Mouse (Mus musculus): Measurements from ENCODE around the gene Olfr330. TPM values are rescaled to one million over a fixed set of nuclear protein-coding genes. Genes with fewer than 3 reads are reported as not detected.
"Not testable (repeated sequence)": the region's sequence is repeated elsewhere in the genome, so short reads cannot be mapped to it uniquely, and the experiment has no call there.

Gene Olfr330
- not detected in 2 replicates for polyA plus RNA-seq (2014; fragmentation: Nextera tagmentation; extraction: Ambion mirVana)

- H3K9me3 ChIP-seq (ENCODE audit: control insufficient read depth, low read length); H3K4me2 ChIP-seq (replicated peaks); H3K36me3 ChIP-seq (replicated peaks; ENCODE audit: control insufficient read depth, insufficient read depth); ATAC-seq (ENCODE audit: low FRiP score); DNase-seq (ENCODE audit: low spot score); H3K27ac ChIP-seq; H3K27me3 ChIP-seq (ENCODE audit: control insufficient read depth, insufficient read depth, low read length); H3K4me3 ChIP-seq (replicated peaks; ENCODE audit: low read length); H3K4me1 ChIP-seq (replicated peaks; ENCODE audit: control insufficient read depth, insufficient read depth, low read length); H3K9ac ChIP-seq: not testable (repeated sequence)
Measured at GRCm38 (mm10) chr11:58534736-58535135, at the start of gene Olfr330. Gene Olfr330 (minus strand): TSS chr11:58534836.

- H3K4me3 ChIP-seq (replicated peaks; ENCODE audit: low read length), result no peak overlapping the region
- no peaks in the 10 kb centered on the region for H3K36me3 ChIP-seq (replicated peaks; ENCODE audit: control insufficient read depth, insufficient read depth)
- H3K27me3 ChIP-seq (ENCODE audit: control insufficient read depth, insufficient read depth, low read length), result no peaks in the 10 kb centered on the region
- WGBS, result 73% methylated on average over 8 of the region's 8 CpGs
- H3K9ac ChIP-seq, result no peak overlapping the region
- no peak overlapping the region for H3K4me2 ChIP-seq (replicated peaks)
- no peaks in the 10 kb centered on the region for H3K9me3 ChIP-seq (ENCODE audit: control insufficient read depth, low read length)
- ATAC-seq (ENCODE audit: low FRiP score) (no peak), DNase-seq (ENCODE audit: low spot score) (no peak)
- H3K4me1 ChIP-seq (replicated peaks; ENCODE audit: control insufficient read depth, insufficient read depth, low read length), result no peaks in the 10 kb centered on the region
- no peak overlapping the region for H3K27ac ChIP-seq
Measured at GRCm38 (mm10) chr11:58578636-58579035, 44.0 kb upstream of the Olfr330 start.

GRCm38 (mm10) chr11:58577430-58577829, 42.8 kb upstream of the Olfr330 start, which contains the start of gene Olfr325:
Gene Olfr325 (plus strand): TSS chr11:58577730.
- no peak for DNase-seq (ENCODE audit: low spot score)
- Histone ChIP-seq H3K27me3 (ENCODE audit: control insufficient read depth, insufficient read depth, low read length) (no peaks in the 10 kb centered on the region), H3K27ac (no peak within 1 kb of the TSS), H3K4me3 (replicated peaks; ENCODE audit: low read length) (no peak within 1 kb of the TSS), H3K9me3 (ENCODE audit: control insufficient read depth, low read length) (no peaks in the 10 kb centered on the region), H3K9ac (no peak within 1 kb of the TSS), H3K36me3 (replicated peaks; ENCODE audit: control insufficient read depth, insufficient read depth) (no peaks in the 10 kb centered on the region), H3K4me1 (replicated peaks; ENCODE audit: control insufficient read depth, insufficient read depth, low read length) (no peaks in the 10 kb centered on the region), H3K4me2 (replicated peaks) (no peak within 1 kb of the TSS)
- 85% methylated on average over 1 of the region's 1 CpGs for WGBS
- no peak for ATAC-seq (ENCODE audit: low FRiP score)

- DNase-seq (ENCODE audit: low spot score), result no peak
- Histone ChIP-seq H3K4me1 (replicated peaks; ENCODE audit: control insufficient read depth, insufficient read depth, low read length) (no peaks in the 10 kb centered on the region), H3K36me3 (replicated peaks; ENCODE audit: control insufficient read depth, insufficient read depth) (no peaks in the 10 kb centered on the region), H3K4me3 (replicated peaks; ENCODE audit: low read length) (no peak within 1 kb of the TSS), H3K27ac (no peak within 1 kb of the TSS), H3K27me3 (ENCODE audit: control insufficient read depth, insufficient read depth, low read length) (no peaks in the 10 kb centered on the region), H3K9ac (no peak within 1 kb of the TSS), H3K9me3 (ENCODE audit: control insufficient read depth, low read length) (no peaks in the 10 kb centered on the region), H3K4me2 (replicated peaks) (no peak within 1 kb of the TSS)
- 81% methylated on average over 5 of the region's 5 CpGs for WGBS
- ATAC-seq (ENCODE audit: low FRiP score), result no peak
Measured at GRCm38 (mm10) chr11:58570405-58570804, 35.8 kb upstream of the Olfr330 start, which contains the start of gene Olfr224. Gene Olfr224 (minus strand): TSS chr11:58570553.

GRCm38 (mm10) chr11:58555536-58555935, 20.9 kb upstream of the Olfr330 start, which contains the start of gene Olfr328:
Gene Olfr328 (minus strand): TSS chr11:58555636.
- no peak within 1 kb of the TSS for H3K4me3 ChIP-seq (replicated peaks; ENCODE audit: low read length)
- H3K4me2 ChIP-seq (replicated peaks), result no peak within 1 kb of the TSS
- H3K27me3 ChIP-seq (ENCODE audit: control insufficient read depth, insufficient read depth, low read length), result no peaks in the 10 kb centered on the region
- no peaks in the 10 kb centered on the region for H3K9me3 ChIP-seq (ENCODE audit: control insufficient read depth, low read length)
- H3K4me1 ChIP-seq (replicated peaks; ENCODE audit: control insufficient read depth, insufficient read depth, low read length), result no peaks in the 10 kb centered on the region
- no peak within 1 kb of the TSS for H3K27ac ChIP-seq
- DNase-seq (ENCODE audit: low spot score), result no peak
- H3K9ac ChIP-seq, result no peak within 1 kb of the TSS
- H3K36me3 ChIP-seq (replicated peaks; ENCODE audit: control insufficient read depth, insufficient read depth), result no peaks in the 10 kb centered on the region
- 88% methylated on average over 1 of the region's 1 CpGs for WGBS
- no peak for ATAC-seq (ENCODE audit: low FRiP score)

GRCm38 (mm10) chr11:58546322-58546721, 11.7 kb upstream of the Olfr330 start, which contains the start of gene Olfr329-ps:
Gene Olfr329-ps (minus strand): TSS chr11:58546422.
- H3K27ac ChIP-seq, result no peak within 1 kb of the TSS
- 81% methylated on average over 5 of the region's 5 CpGs for WGBS

GRCm38 (mm10) chr11:58519756-58520155, 14.9 kb downstream of the Olfr330 start:
- not testable (repeated sequence) for H3K9ac ChIP-seq; H3K27ac ChIP-seq; DNase-seq (ENCODE audit: low spot score); H3K4me3 ChIP-seq (replicated peaks; ENCODE audit: low read length); H3K36me3 ChIP-seq (replicated peaks; ENCODE audit: control insufficient read depth, insufficient read depth); H3K4me2 ChIP-seq (replicated peaks); H3K27me3 ChIP-seq (ENCODE audit: control insufficient read depth, insufficient read depth, low read length); H3K4me1 ChIP-seq (replicated peaks; ENCODE audit: control insufficient read depth, insufficient read depth, low read length); H3K9me3 ChIP-seq (ENCODE audit: control insufficient read depth, low read length); ATAC-seq (ENCODE audit: low FRiP score)
- WGBS, result 94% methylated on average over 7 of the region's 9 CpGs

More at GRCm38 (mm10) chr11:58546322-58546721, 11.7 kb upstream of the Olfr330 start, which contains the start of gene Olfr329-ps:
- H3K27me3 ChIP-seq (ENCODE audit: control insufficient read depth, insufficient read depth, low read length), result no peaks in the 10 kb centered on the region
- H3K4me3 ChIP-seq (replicated peaks; ENCODE audit: low read length), result no peak within 1 kb of the TSS
- no peak within 1 kb of the TSS for H3K9ac ChIP-seq
- no peaks in the 10 kb centered on the region for H3K9me3 ChIP-seq (ENCODE audit: control insufficient read depth, low read length)
- ATAC-seq (ENCODE audit: low FRiP score), result no peak
- H3K4me2 ChIP-seq (replicated peaks), result no peak within 1 kb of the TSS
- no peaks in the 10 kb centered on the region for H3K4me1 ChIP-seq (replicated peaks; ENCODE audit: control insufficient read depth, insufficient read depth, low read length)
- no peak for DNase-seq (ENCODE audit: low spot score)
- no peaks in the 10 kb centered on the region for H3K36me3 ChIP-seq (replicated peaks; ENCODE audit: control insufficient read depth, insufficient read depth)

GRCm38 (mm10) chr11:58518916-58519315, 15.7 kb downstream of the Olfr330 start:
- not testable (repeated sequence) for H3K27ac ChIP-seq; H3K36me3 ChIP-seq (replicated peaks; ENCODE audit: control insufficient read depth, insufficient read depth); H3K4me2 ChIP-seq (replicated peaks); H3K9me3 ChIP-seq (ENCODE audit: control insufficient read depth, low read length); H3K4me1 ChIP-seq (replicated peaks; ENCODE audit: control insufficient read depth, insufficient read depth, low read length); H3K9ac ChIP-seq; H3K27me3 ChIP-seq (ENCODE audit: control insufficient read depth, insufficient read depth, low read length); H3K4me3 ChIP-seq (replicated peaks; ENCODE audit: low read length); ATAC-seq (ENCODE audit: low FRiP score); DNase-seq (ENCODE audit: low spot score)
- 92% methylated on average over 17 of the region's 18 CpGs for WGBS

- not testable (repeated sequence) for H3K27ac ChIP-seq; ATAC-seq (ENCODE audit: low FRiP score); H3K4me2 ChIP-seq (replicated peaks); H3K9me3 ChIP-seq (ENCODE audit: control insufficient read depth, low read length); H3K36me3 ChIP-seq (replicated peaks; ENCODE audit: control insufficient read depth, insufficient read depth); H3K9ac ChIP-seq; DNase-seq (ENCODE audit: low spot score); H3K4me3 ChIP-seq (replicated peaks; ENCODE audit: low read length); H3K27me3 ChIP-seq (ENCODE audit: control insufficient read depth, insufficient read depth, low read length); H3K4me1 ChIP-seq (replicated peaks; ENCODE audit: control insufficient read depth, insufficient read depth, low read length)
- 91% methylated on average over 19 of the region's 19 CpGs for WGBS
Measured at GRCm38 (mm10) chr11:58509058-58509457, 25.6 kb downstream of the Olfr330 start.

GRCm38 (mm10) chr11:58502472-58502871, 32.2 kb downstream of the Olfr330 start, which contains the start of gene Olfr331:
Gene Olfr331 (minus strand): TSS chr11:58502572.
- H3K27ac ChIP-seq; H3K4me2 ChIP-seq (replicated peaks); H3K4me1 ChIP-seq (replicated peaks; ENCODE audit: control insufficient read depth, insufficient read depth, low read length); DNase-seq (ENCODE audit: low spot score); ATAC-seq (ENCODE audit: low FRiP score); H3K27me3 ChIP-seq (ENCODE audit: control insufficient read depth, insufficient read depth, low read length); H3K9me3 ChIP-seq (ENCODE audit: control insufficient read depth, low read length); H3K36me3 ChIP-seq (replicated peaks; ENCODE audit: control insufficient read depth, insufficient read depth); H3K4me3 ChIP-seq (replicated peaks; ENCODE audit: low read length); H3K9ac ChIP-seq: not testable (repeated sequence)

All from hindbrain, embryonic 14.5 days (tissue).